Mouse (Mus musculus) spleen, adult 2 months (tissue): Measurements from ENCODE around the gene Fam198a.

ENCODE experiments used
- CTCF ChIP-seq: fragments of 200-500 bp; IDR thresholded peaks from 2 replicates; pipeline ENCODE4 v1.5.1; 2011; ENCODE audit warnings: mild to moderate bottlenecking, inconsistent platforms; ENCODE audit not compliant: insufficient read depth, insufficient read length, insufficient replicate concordance; ENCODE audit errors: extremely low read depth
- POLR2A ChIP-seq: fragments of 200-500 bp; IDR thresholded peaks from 2 replicates; pipeline ENCODE4 v1.6.1; 2011; ENCODE audit warnings: low read depth, low read length, inconsistent platforms

GRCm38 (mm10) chr9:121925959-121926358, 24.8 kb upstream of the Fam198a start:
- TF ChIP-seq POLR2A, result no peak
- TF ChIP-seq CTCF, result no peak
